Mouse (Mus musculus) Patski (cell line): ENCODE measurements around the gene Creb3l4. TPM values are rescaled to one million over a fixed set of nuclear protein-coding genes. Genes with fewer than 3 reads are reported as not detected.

Source experiments
- ATAC-seq: fragments of 100-300 bp; one replicate; pipeline ENCODE4 v1.8.0; 2021
- CTCF ChIA-PET: fragments of 350-600 bp; sonication (Branson Sonifier 250); formaldehyde crosslinking; loops from one replicate; lab custom pipeline; 2022; ENCODE audit warnings: inconsistent platforms; lab: Charles Lee
- POLR2A ChIA-PET: fragments of 350-600 bp; sonication (Branson Sonifier 250); formaldehyde crosslinking; loops from one replicate; lab custom pipeline; 2022; ENCODE audit warnings: antibody characterized with exemption, inconsistent platforms; lab: Charles Lee
- DNase-seq: peaks from one replicate; pipeline ENCODE4 v3.0.0-alpha.2; 2011; ENCODE audit warnings: low read depth, low spot score
- H3K27me3 ChIP-seq: fragments of 371-371 bp; one replicate; pipeline ENCODE4 v1.5.1; 2021
- CTCF ChIP-seq: fragments of 100-300 bp; IDR thresholded peaks from one replicate; pipeline ENCODE4 v1.5.1; 2021
- in situ Hi-C: fragments of 300-500 bp; cut with MboI; formaldehyde crosslinking; loops from 3 replicates; pipeline ENCODE4 v1.11.1; 2018; ENCODE audit warnings: low pct_unique_long_range_greater_than_20kb, mixed read lengths
- polyA plus RNA-seq: library from polyadenylated mRNA; unstranded; gene quantifications from one replicate; pipeline ENCODE4 v1.2.3, GENCODE M21; 2021

Gene Creb3l4
- polyA plus RNA-seq, 1 experiment from 2014 or later, result 1.1 TPM

- no peak for DNase-seq
- TF ChIP-seq CTCF, result no peak
- no peaks in the 10 kb centered on the region for H3K27me3 ChIP-seq
- in situ Hi-C loops, result no loop called here
- ChIA-PET POLR2A (interaction anchor here (1.1 kb wide), 1 partner anchor 8 kb away, joined by 4 read pairs; the partner anchor contains the start of gene Crtc2), CTCF (interaction anchor here (1.1 to 2.4 kb wide), 4 partner anchors 14 to 179 kb away, joined by 3 to 9 read pairs (median 4); partner anchors contain the start of gene Jtb)
- ATAC-seq, result no peak
Observed at GRCm38 (mm10) chr3:90245406-90245805, 2.1 kb upstream of the Creb3l4 start.

- DNase-seq (no peak), ATAC-seq (no peak)
- CTCF ChIA-PET, result no interaction called here
- POLR2A ChIA-PET, result no interaction called here
- no peak for TF ChIP-seq CTCF
- no peaks in the 10 kb centered on the region for H3K27me3 ChIP-seq
- in situ Hi-C loops, result no loop called here
Observed at GRCm38 (mm10) chr3:90241669-90242358, 1.5 kb downstream of the Creb3l4 start.

- ATAC-seq (no peak), DNase-seq (no peak)
- POLR2A ChIA-PET, result no interaction called here
- in situ Hi-C loops, result no loop called here
- no peak for TF ChIP-seq CTCF
- CTCF ChIA-PET, result no interaction called here
- H3K27me3 ChIP-seq, result no peaks in the 10 kb centered on the region
Observed at GRCm38 (mm10) chr3:90241251-90241650, 2.1 kb downstream of the Creb3l4 start.

GRCm38 (mm10) chr3:90231507-90232333, 11.6 kb downstream of the Creb3l4 start, which contains the start of gene Jtb:
Gene Jtb (plus strand): TSS chr3:90231597.
- TF ChIP-seq CTCF, result no peak
- ChIA-PET POLR2A (interaction anchor here (1.7 to 2.5 kb wide), 2 partner anchors 12 to 16 kb away, joined by 9 to 18 read pairs; partner anchors contain the start of gene Slc39a1), CTCF (interaction anchor here (0.9 to 2.2 kb wide), 8 partner anchors 10 to 154 kb away, joined by 3 to 9 read pairs (median 4); partner anchors contain the start of genes Rab13, Rps27 and Slc39a1)
- DNase-seq (peak; percentile 94), ATAC-seq (peak; percentile 99)
- no peaks in the 10 kb centered on the region for H3K27me3 ChIP-seq
- in situ Hi-C loops, result no loop called here

GRCm38 (mm10) chr3:90231075-90231474, 12.2 kb downstream of the Creb3l4 start:
- no peak for TF ChIP-seq CTCF
- CTCF ChIA-PET, result interaction anchor here (1.0 to 2.2 kb wide), 7 partner anchors 9 to 154 kb away, joined by 3 to 9 read pairs (median 5); partner anchors contain the start of gene Slc39a1
- DNase-seq (no peak), ATAC-seq (peak; percentile 2)
- no peaks in the 10 kb centered on the region for H3K27me3 ChIP-seq
- in situ Hi-C loops, result no loop called here
- POLR2A ChIA-PET, result interaction anchor here (1.7 to 2.5 kb wide), 2 partner anchors 11 to 17 kb away, joined by 9 to 18 read pairs; partner anchors contain the start of gene Slc39a1

- TF ChIP-seq CTCF, result no peak
- H3K27me3 ChIP-seq, result no peaks in the 10 kb centered on the region
- ChIA-PET POLR2A (no interaction called here), CTCF (interaction anchor here (1.3 kb wide), 1 partner anchor 15 kb away, joined by 3 read pairs; no protein-coding TSS in a partner anchor)
- in situ Hi-C loops, result loop anchor here (5.0 kb wide), 2 partner anchors 33 to 148 kb away; no protein-coding TSS in a partner anchor
- DNase-seq (no peak), ATAC-seq (no peak)
Observed at GRCm38 (mm10) chr3:90224331-90224730, 19.0 kb downstream of the Creb3l4 start.

- ChIA-PET CTCF (interaction anchor here (1.3 to 1.5 kb wide), 2 partner anchors 16 to 246 kb away, joined by 3 read pairs; no protein-coding TSS in a partner anchor), POLR2A (interaction anchor here (0.6 to 1.0 kb wide), 2 partner anchors 24 to 187 kb away, joined by 4 to 6 read pairs; no protein-coding TSS in a partner anchor)
- DNase-seq (no peak), ATAC-seq (no peak)
- no peaks in the 10 kb centered on the region for H3K27me3 ChIP-seq
- in situ Hi-C loops, result loop anchor here (5.0 kb wide), 2 partner anchors 34 to 149 kb away; no protein-coding TSS in a partner anchor
- TF ChIP-seq CTCF, result no peak
Observed at GRCm38 (mm10) chr3:90222941-90223340, 20.4 kb downstream of the Creb3l4 start.

GRCm38 (mm10) chr3:90222455-90222854, 20.9 kb downstream of the Creb3l4 start:
- POLR2A ChIA-PET, result interaction anchor here (0.6 to 1.2 kb wide), 3 partner anchors 10 to 187 kb away, joined by 4 to 6 read pairs (median 4); partner anchors contain the start of genes Rab13, Rps27 and Slc39a1
- DNase-seq (no peak), ATAC-seq (no peak)
- no peak for TF ChIP-seq CTCF
- H3K27me3 ChIP-seq, result no peaks in the 10 kb centered on the region
- in situ Hi-C loops, result loop anchor here (5.0 kb wide), 2 partner anchors 35 to 150 kb away; no protein-coding TSS in a partner anchor
- CTCF ChIA-PET, result interaction anchor here (0.6 to 1.5 kb wide), 5 partner anchors 8 to 246 kb away, joined by 3 to 5 read pairs (median 3); no protein-coding TSS in a partner anchor

- H3K27me3 ChIP-seq, result no peaks in the 10 kb centered on the region
- TF ChIP-seq CTCF, result no peak
- in situ Hi-C loops, result loop anchor here (5.0 kb wide), 2 partner anchors 36 to 151 kb away; no protein-coding TSS in a partner anchor
- DNase-seq (no peak), ATAC-seq (no peak)
- ChIA-PET CTCF (interaction anchor here (1.2 to 1.6 kb wide), 5 partner anchors 10 to 155 kb away, joined by 3 to 5 read pairs (median 4); partner anchors contain the start of gene Jtb), POLR2A (interaction anchor here (0.9 to 1.7 kb wide), 5 partner anchors 10 to 173 kb away, joined by 3 to 9 read pairs (median 3); partner anchors contain the start of genes Jtb and Slc39a1)
Observed at GRCm38 (mm10) chr3:90221123-90221522, 22.2 kb downstream of the Creb3l4 start.
